Comparison of ENCODE assay signal across 23 mouse cellular contexts in the genomic region with DNA sequence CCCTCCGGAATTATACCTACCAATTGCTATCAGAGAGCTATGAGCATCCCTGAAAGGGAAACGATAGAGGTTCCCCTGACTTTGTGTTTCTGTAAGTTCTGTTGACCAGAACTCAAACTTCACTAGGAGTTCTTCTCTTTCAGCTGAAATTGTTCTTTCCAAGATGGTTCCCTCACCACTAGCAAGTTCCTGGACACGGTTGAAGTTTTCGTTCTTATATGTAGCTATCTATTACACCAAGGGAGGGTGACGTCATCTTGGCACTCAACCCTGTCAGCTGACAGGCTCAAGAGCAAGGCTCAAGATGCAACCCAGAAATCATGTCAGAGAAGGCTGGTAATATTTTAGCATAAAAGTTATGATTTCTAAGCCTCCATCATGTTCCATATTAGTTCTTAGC.
A peak's percentile ranks its signal among the peaks of the same experiment; 100 is the strongest.
DNase-seq lines count a peak whose midpoint lies in the region; ATAC-seq and TF ChIP-seq lines count a peak whose summit lies in the region.
"Had no signal": no experiment of that assay in that cellular context is flagged by ENCODE, and none has a peak within 500 bp of the region (broad histone marks: within the 10 kb centered on the region; RNA-seq: fewer than 3 reads in every experiment).

No protein-coding gene starts in this region.

- no peak for TF ChIP-seq EP300 in heart, postnatal 0 days (IDR thresholded peaks at IDR 0.05; ENCODE audit: low read depth)
- TF ChIP-seq EP300 in lung, postnatal 0 days (IDR thresholded peaks at IDR 0.05) = no peak
- TF ChIP-seq EP300 in CH12.LX (IDR thresholded peaks at IDR 0.05; ENCODE audit: low read length) = no peak

- ATAC-seq in heart, postnatal 0 days (ENCODE audit: insufficient read depth, low read depth) = no peak
- no peak for ATAC-seq in lung, postnatal 0 days
- ATAC-seq: activated CD4-positive, CD25-positive, alpha-beta regulatory T cell, adult 4 months; CD4-positive, CD25-positive, alpha-beta regulatory T cell, adult 4 months; forebrain, embryonic 13.5 days; forebrain, embryonic 15.5 days; forebrain, postnatal 0 days; Patski had no signal

- H3K9ac ChIP-seq in heart, postnatal 0 days (replicated peaks; ENCODE audit: low read depth, low read length) = no peak overlapping the region
- H3K9ac ChIP-seq in lung, postnatal 0 days (replicated peaks; ENCODE audit: low read depth) = no peak overlapping the region
- no peak overlapping the region for H3K9ac ChIP-seq in CH12.LX (ENCODE audit: insufficient read depth, low read depth)
- H3K9ac ChIP-seq: embryonic facial prominence, embryonic 12.5 days; forebrain, embryonic 13.5 days; forebrain, embryonic 15.5 days; forebrain, postnatal 0 days had no signal

- no peaks in the 10 kb centered on the region; the same call in 1 of the 2 replicates for H3K4me1 ChIP-seq in heart, postnatal 0 days (ENCODE audit: control insufficient read depth, insufficient read depth)
- H3K4me1 ChIP-seq in lung, postnatal 0 days (ENCODE audit: insufficient read depth, low read depth, low read length) = no peaks in the 10 kb centered on the region
- peaks cover 0 to under 1% of the 10 kb centered on the region in 2 experiments; a peak in 3 of 4 replicates for H3K4me1 ChIP-seq in CH12.LX (ENCODE audit: control insufficient read depth in 1 of 2, insufficient read depth in 2 of 2)
- H3K4me1 ChIP-seq: embryonic facial prominence, embryonic 10.5 days; embryonic facial prominence, embryonic 12.5 days; forebrain, embryonic 13.5 days; forebrain, embryonic 15.5 days had no signal

- no peak overlapping the region for H3K27ac ChIP-seq in heart, postnatal 0 days (ENCODE audit: low read depth)
- no peak overlapping the region for H3K27ac ChIP-seq in lung, postnatal 0 days (ENCODE audit: low read length)
- no peak overlapping the region for H3K27ac ChIP-seq in CH12.LX (ENCODE audit: insufficient read depth, low read depth)
- H3K27ac ChIP-seq: embryonic facial prominence, embryonic 10.5 days; embryonic facial prominence, embryonic 12.5 days; forebrain, embryonic 13.5 days; forebrain, embryonic 15.5 days had no signal

- dilution Hi-C loops in CH12.LX (cut with MboI; ENCODE audit: extremely low pct_ligation_motif_present, extremely low pct_unique_long_range_greater_than_20kb, low sequenced_read_pairs) = no loop called here

- no peak for TF ChIP-seq RAD21 in CH12.LX (IDR thresholded peaks at IDR 0.05; ENCODE audit: low read depth, low read length)

- intact Hi-C loops in heart, postnatal 25 days (cut with DNase I) = no loop called here

- no peaks in the 10 kb centered on the region for H3K79me2 ChIP-seq in CH12.LX (replicated peaks; ENCODE audit: control insufficient read depth, extremely low read depth, insufficient read depth, poor library complexity, severe bottlenecking)

- no peak for TF ChIP-seq POLR2A in CH12.LX (IDR thresholded peaks at IDR 0.05; ENCODE audit: low read depth, low read length)

- H3K9me3 ChIP-seq in heart, postnatal 0 days (replicated peaks; ENCODE audit: control insufficient read depth, low read length) = no peaks in the 10 kb centered on the region
- H3K9me3 ChIP-seq in lung, postnatal 0 days (ENCODE audit: low read length) = no peaks in the 10 kb centered on the region
- no peaks in the 10 kb centered on the region for H3K9me3 ChIP-seq in CH12.LX (replicated peaks; ENCODE audit: low read length)
- H3K9me3 ChIP-seq: embryonic facial prominence, embryonic 10.5 days; embryonic facial prominence, embryonic 12.5 days; forebrain, embryonic 13.5 days; forebrain, embryonic 15.5 days had no signal

- 58% methylated on average over 5 of the region's 5 CpGs for WGBS in heart, postnatal 0 days
- WGBS in lung, postnatal 0 days = 75% methylated on average over 5 of the region's 5 CpGs

- no peak overlapping the region for H3K4me3 ChIP-seq in heart, postnatal 0 days (ENCODE audit: low read depth, low read length)
- no peak overlapping the region for H3K4me3 ChIP-seq in lung, postnatal 0 days (ENCODE audit: low read depth, low read length)
- no peak overlapping the region for H3K4me3 ChIP-seq in CH12.LX (replicated peaks in 1 of 3; ENCODE audit: low read depth in 2 of 3, low read length in 2 of 3, poor library complexity in 1 of 3)
- H3K4me3 ChIP-seq: embryonic facial prominence, embryonic 10.5 days; embryonic facial prominence, embryonic 12.5 days; forebrain, embryonic 13.5 days; forebrain, embryonic 15.5 days had no signal

- no peaks in the 10 kb centered on the region for H3K27me3 ChIP-seq in heart, postnatal 0 days (ENCODE audit: control insufficient read depth, insufficient read depth, low read length)
- H3K27me3 ChIP-seq in lung, postnatal 0 days (replicated peaks; ENCODE audit: insufficient read depth, low read length) = no peaks in the 10 kb centered on the region
- H3K27me3 ChIP-seq in CH12.LX (replicated peaks) = no peaks in the 10 kb centered on the region
- H3K27me3 ChIP-seq: embryonic facial prominence, embryonic 12.5 days; forebrain, embryonic 13.5 days; forebrain, embryonic 15.5 days; Patski had no signal

- TF ChIP-seq CTCF in heart, postnatal 0 days (IDR thresholded peaks at IDR 0.05; ENCODE audit: low read depth) = no peak
- TF ChIP-seq CTCF in lung, postnatal 0 days (IDR thresholded peaks at IDR 0.05) = no peak
- no peak for TF ChIP-seq CTCF in CH12.LX (conservative IDR thresholded peaks at IDR 0.05 in 1 of 2, IDR thresholded peaks at IDR 0.05 in 1 of 2; ENCODE audit: low read depth in 2 of 2, low read length in 2 of 2)

- DNase-seq in heart, postnatal 0 days (ENCODE audit: low spot score) = peak; percentile 13
- DNase-seq in heart, postnatal 25 days (ENCODE audit: low spot score) = no peak
- DNase-seq in lung, postnatal 10 days = peak; percentile 15
- no peak for DNase-seq in lung, postnatal 0 days (ENCODE audit: low spot score)
- DNase-seq in CH12.LX (ENCODE audit: extremely low read depth) = no peak
- no peak for DNase-seq in kidney, adult 8-10 months
- DNase-seq: adrenal gland, adult 8-10 months; adrenal gland, postnatal 14 days; adrenal gland, postnatal 36 days; B cell, adult 2 months; cerebellum, adult 11-12 months; cerebellum, adult 2 months; cerebellum, adult 9-10 months; cerebellum, postnatal 10 days; cerebellum, postnatal 25 days; forebrain, postnatal 0 days had no signal

- H3K4me2 ChIP-seq in heart, postnatal 0 days (ENCODE audit: low read depth, low read length) = no peak overlapping the region
- H3K4me2 ChIP-seq in lung, postnatal 0 days (replicated peaks; ENCODE audit: low read depth, low read length) = no peak overlapping the region
- no peak overlapping the region for H3K4me2 ChIP-seq in CH12.LX (ENCODE audit: insufficient read depth, low read depth, poor library complexity, severe bottlenecking)
- H3K4me2 ChIP-seq: embryonic facial prominence, embryonic 12.5 days; forebrain, embryonic 13.5 days; forebrain, embryonic 15.5 days had no signal

- in situ Hi-C loops in CH12.LX (cut with MboI; ENCODE audit: low pct_ligation_motif_present, low pct_unique_long_range_greater_than_20kb, low sequenced_read_pairs) = no loop called here

- peaks cover 38% of the 10 kb centered on the region for H3K36me3 ChIP-seq in heart, postnatal 0 days (replicated peaks; ENCODE audit: control insufficient read depth, insufficient read depth, low read length)
- H3K36me3 ChIP-seq in lung, postnatal 0 days (ENCODE audit: insufficient read depth, low read length) = no peaks in the 10 kb centered on the region
- H3K36me3 ChIP-seq in CH12.LX (replicated peaks in 1 of 2; ENCODE audit: control insufficient read depth in 1 of 2, insufficient read depth in 1 of 2, low read length in 1 of 2) = no peaks in the 10 kb centered on the region
- H3K36me3 ChIP-seq: forebrain, embryonic 15.5 days had no signal

TF ChIP-seq in CH12.LX, 34 proteins besides CTCF, POLR2A, EP300 and RAD21:
- TF ChIP-seq ZNF384 (IDR thresholded peaks at IDR 0.05; ENCODE audit: low read depth, low read length) (no peak), NELFE (IDR thresholded peaks at IDR 0.05; ENCODE audit: low read depth, low read length) (no peak), USF1 (IDR thresholded peaks at IDR 0.05; ENCODE audit: low read depth, low read length) (no peak), BHLHE40 (IDR thresholded peaks at IDR 0.05; ENCODE audit: low read depth, low read length) (no peak), NRF1 (IDR thresholded peaks at IDR 0.05; ENCODE audit: low read depth, low read length) (no peak), ELF1 (IDR thresholded peaks at IDR 0.05; ENCODE audit: low read depth, low read length) (no peak), JUN (IDR thresholded peaks at IDR 0.05; ENCODE audit: insufficient read depth, low read depth, low read length) (peak; percentile 33; the same call in 1 of the 2 replicates), JUND (conservative IDR thresholded peaks at IDR 0.05; ENCODE audit: low read depth, low read length) (peak; percentile 57), ZMIZ1 (IDR thresholded peaks at IDR 0.05; ENCODE audit: low read depth, low read length) (no peak)

Comparison
In these comparisons a context has a peak if more than half of its experiments do, and no peak if none do; other contexts are left out.
1. DNase-seq: peak in heart, postnatal 0 days (single experiment) and lung, postnatal 10 days (single experiment); none in heart, postnatal 25 days (single experiment), lung, postnatal 0 days (single experiment), CH12.LX (single experiment) and kidney, adult 8-10 months (0 of 2).